Mouse (Mus musculus) heart, embryonic 14.5 days (tissue): ENCODE results near the gene Zc3hav1. TPM values are rescaled to one million over a fixed set of nuclear protein-coding genes. Genes with fewer than 3 reads are reported as not detected.

Experiments
- ATAC-seq: fragments of 200-750 bp; cut with Nextera tagmentation; 2 replicates; pipeline ENCODE4 v1.8.0; 2017; ENCODE audit warnings: low read depth, moderate TSS enrichment; ENCODE audit not compliant: insufficient number of reproducible peaks, insufficient read depth, low FRiP score
- H3K27ac ChIP-seq, 2 experiments: fragments of 200-500 bp in 1 of 2; fragments of 300-500 bp in 1 of 2; sonication (generic) in 1 of 2; replicated peaks in 1 of 2; 2 replicates each; pipeline ENCODE4 v1.5.1; 2012 to 2014; ENCODE audit warnings: low read depth in 2 of 2, low read length in 2 of 2, control low read depth in 1 of 2, mild to moderate bottlenecking in 1 of 2, mixed read lengths in 1 of 2; ENCODE audit not compliant: control insufficient read depth in 1 of 2, insufficient read depth in 1 of 2
- H3K27me3 ChIP-seq: fragments of 300-500 bp; sonication (generic); 2 replicates; pipeline ENCODE4 v1.6.1; 2014; ENCODE audit warnings: mild to moderate bottlenecking, low read length, control low read depth; ENCODE audit not compliant: control insufficient read depth, insufficient read depth
- H3K36me3 ChIP-seq: fragments of 300-500 bp; sonication (generic); 2 replicates; pipeline ENCODE4 v1.6.1; 2014; ENCODE audit warnings: mild to moderate bottlenecking, control low read depth, low read length, mixed read lengths; ENCODE audit not compliant: control insufficient read depth, insufficient read depth
- H3K4me1 ChIP-seq, 2 experiments: fragments of 200-500 bp in 1 of 2; fragments of 300-500 bp in 1 of 2; sonication (generic) in 1 of 2; 2 replicates each; pipeline ENCODE4 v1.6.1; 2012 to 2014; ENCODE audit warnings: low read length in 2 of 2, control low read depth in 1 of 2, mixed read lengths in 1 of 2; ENCODE audit not compliant: control insufficient read depth in 2 of 2, insufficient read depth in 2 of 2
- H3K4me2 ChIP-seq: fragments of 300-500 bp; sonication (generic); 2 replicates; pipeline ENCODE4 v1.6.1; 2014; ENCODE audit warnings: mild to moderate bottlenecking, low read length
- H3K4me3 ChIP-seq, 2 experiments: fragments of 200-500 bp in 1 of 2; fragments of 300-500 bp in 1 of 2; sonication (generic) in 1 of 2; 2 replicates each; pipeline ENCODE4 v1.5.1; 2012 to 2014; ENCODE audit warnings: low read length in 2 of 2, mild to moderate bottlenecking in 2 of 2, control low read depth in 1 of 2, low read depth in 1 of 2, moderate library complexity in 1 of 2; ENCODE audit not compliant: control insufficient read depth in 1 of 2, insufficient read depth in 1 of 2
- H3K9ac ChIP-seq: fragments of 300-500 bp; sonication (generic); 2 replicates; pipeline ENCODE4 v1.6.1; 2014; ENCODE audit warnings: mild to moderate bottlenecking, low read length
- H3K9me3 ChIP-seq: fragments of 300-500 bp; sonication (generic); 2 replicates; pipeline ENCODE4 v1.6.1; 2016; ENCODE audit warnings: low read length, control low read depth; ENCODE audit not compliant: control insufficient read depth
- WGBS: fragments of 180-500 bp; shearing (Covaris S2); extraction: QIAGEN DNeasy Blood & Tissue Kit; methylation state at CpG from one replicate; pipeline ENCODE4 v1.1.7; 2014; 5-methylcytosine and 5-hydroxymethylcytosine counted together
- polyA plus RNA-seq: library from polyadenylated mRNA; unstranded; fragments of >200 nt; fragmentation: Nextera tagmentation; extraction: Ambion mirVana; gene quantifications from 2 replicates; pipeline ENCODE4 v1.2.1, GENCODE M21; 2014

The Zc3hav1 gene
- polyA plus RNA-seq, 1 experiment from 2014 or later: 7.2 TPM

GRCm38 (mm10) chr6:38255794-38256193 is 98.6 kb downstream of the Zc3hav1 start:
- Histone ChIP-seq H3K36me3 (no peaks in the 10 kb centered on the region), H3K27me3 (no peaks in the 10 kb centered on the region), H3K9me3 (no peaks in the 10 kb centered on the region), H3K4me1 (peaks cover 7 to 10% of the 10 kb centered on the region in 2 experiments; a peak in 3 of 4 replicates), H3K27ac (no peak overlapping the region), H3K4me3 (no peak overlapping the region), H3K4me2 (no peak overlapping the region), H3K9ac (no peak overlapping the region)
- ATAC-seq: no peak
- WGBS: 57% methylated on average over 2 of the region's 2 CpGs

Other genes with a start within 250 kb of the Zc3hav1 start
- gene Tmem213, start 245.3 kb downstream of the Zc3hav1 start, polyA plus RNA-seq: not detected in 2 replicates
- gene Atp6v0a4, start 230.0 kb downstream of the Zc3hav1 start, polyA plus RNA-seq: 0.38 TPM in 1 of 2 replicates, not detected in the other
- gene D630045J12Rik, start 100.6 kb downstream of the Zc3hav1 start, polyA plus RNA-seq: 1.9 and 2.3 TPM in 2 replicates
- 8.7 and 9.3 TPM in 2 replicates for gene Zc3hav1l, start 55.3 kb downstream of the Zc3hav1 start, polyA plus RNA-seq
- 2.7 and 3.9 TPM in 2 replicates for gene Ttc26, start 26.9 kb upstream of the Zc3hav1 start, polyA plus RNA-seq
- gene Ubn2, start 79.3 kb upstream of the Zc3hav1 start, polyA plus RNA-seq: 11.8 and 13.0 TPM in 2 replicates
- 284 and 300 TPM in 2 replicates for gene Fmc1, start 178.9 kb upstream of the Zc3hav1 start, polyA plus RNA-seq
- 47.2 and 48.0 TPM in 2 replicates for gene Luc7l2, start 196.7 kb upstream of the Zc3hav1 start, polyA plus RNA-seq